Mouse (Mus musculus) hindbrain, embryonic 11.5 days (tissue): ENCODE measurements around the gene Cog4. TPM values are rescaled to one million over a fixed set of nuclear protein-coding genes. Genes with fewer than 3 reads are reported as not detected.

Source experiments
- ATAC-seq: fragments of 200-750 bp; cut with Nextera tagmentation; 2 replicates; pipeline ENCODE4 v1.8.0; 2017; ENCODE audit warnings: mild to moderate bottlenecking, moderate TSS enrichment, moderate library complexity; ENCODE audit not compliant: low FRiP score
- DNase-seq: peaks from one replicate; pipeline ENCODE4 v3.0.0-alpha.2; 2015; ENCODE audit warnings: low spot score
- H3K27ac ChIP-seq: fragments of 300-500 bp; sonication (generic); 2 replicates; pipeline ENCODE4 v1.5.1; 2014; ENCODE audit warnings: mild to moderate bottlenecking, low read depth, low read length
- H3K27me3 ChIP-seq: fragments of 300-500 bp; sonication (generic); 2 replicates; pipeline ENCODE4 v1.6.1; 2014; ENCODE audit warnings: mild to moderate bottlenecking, low read length, moderate library complexity, mixed read lengths; ENCODE audit not compliant: control insufficient read depth, insufficient read depth
- H3K36me3 ChIP-seq: fragments of 300-500 bp; sonication (generic); 2 replicates; pipeline ENCODE4 v1.6.1; 2014; ENCODE audit warnings: mild to moderate bottlenecking, low read length, moderate library complexity, mixed read lengths; ENCODE audit not compliant: control insufficient read depth, insufficient read depth
- H3K4me1 ChIP-seq: fragments of 300-500 bp; sonication (generic); replicated peaks from 2 replicates; pipeline ENCODE4 v1.6.1; 2014; ENCODE audit warnings: low read length, mixed read lengths; ENCODE audit not compliant: control insufficient read depth, insufficient read depth
- H3K4me2 ChIP-seq: fragments of 300-500 bp; sonication (generic); replicated peaks from 2 replicates; pipeline ENCODE4 v1.6.1; 2014; ENCODE audit warnings: mild to moderate bottlenecking, low read depth, low read length
- H3K4me3 ChIP-seq: fragments of 300-500 bp; sonication (generic); 2 replicates; pipeline ENCODE4 v1.5.1; 2014; ENCODE audit warnings: low read depth, low read length
- H3K9ac ChIP-seq: fragments of 300-500 bp; sonication (generic); 2 replicates; pipeline ENCODE4 v1.6.1; 2014; ENCODE audit warnings: low read depth, low read length
- H3K9me3 ChIP-seq: fragments of 300-500 bp; sonication (generic); 2 replicates; pipeline ENCODE4 v1.6.1; 2016; ENCODE audit warnings: low read length; ENCODE audit not compliant: control insufficient read depth
- WGBS: fragments of 180-500 bp; shearing (Covaris S2); extraction: QIAGEN DNeasy Blood & Tissue Kit; methylation state at CpG from one replicate; pipeline ENCODE4 v1.1.7; 2014; 5-methylcytosine and 5-hydroxymethylcytosine counted together
- polyA plus RNA-seq: library from polyadenylated mRNA; unstranded; fragments of >200 nt; fragmentation: Nextera tagmentation; extraction: Ambion mirVana; gene quantifications from 2 replicates; pipeline ENCODE4 v1.2.1, GENCODE M21; 2014

Gene Cog4
- polyA plus RNA-seq, 1 experiment from 2014 or later = 66.9 TPM

DNA sequence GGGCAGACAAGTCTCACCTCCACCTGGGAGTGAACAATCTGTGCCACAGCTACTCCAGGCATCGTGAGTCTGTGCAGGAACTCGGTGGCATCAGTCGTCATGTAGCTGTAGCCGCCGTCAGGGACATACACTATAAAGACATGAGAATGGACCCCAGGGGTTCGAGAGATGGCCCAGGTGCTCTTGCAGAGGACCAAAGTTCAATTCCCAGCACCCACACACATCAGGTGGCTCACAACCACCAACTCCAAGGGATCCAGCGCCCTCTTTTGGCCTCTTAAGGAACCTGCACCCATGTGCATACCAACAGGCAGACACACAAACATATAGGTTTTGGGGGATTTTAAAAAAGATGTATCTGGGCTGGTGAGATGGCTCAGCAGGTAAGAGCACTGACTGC is 45.6 kb downstream of the Cog4 start:
- no peak overlapping the region for H3K9ac ChIP-seq
- WGBS = 88% methylated on average over 7 of the region's 7 CpGs
- no peak overlapping the region for H3K4me2 ChIP-seq
- H3K36me3 ChIP-seq = no peaks in the 10 kb centered on the region
- no peaks in the 10 kb centered on the region for H3K4me1 ChIP-seq
- H3K27ac ChIP-seq = no peak overlapping the region
- no peak overlapping the region for H3K4me3 ChIP-seq
- DNase-seq (no peak), ATAC-seq (no peak)
- no peaks in the 10 kb centered on the region for H3K27me3 ChIP-seq
- H3K9me3 ChIP-seq = no peaks in the 10 kb centered on the region

DNA sequence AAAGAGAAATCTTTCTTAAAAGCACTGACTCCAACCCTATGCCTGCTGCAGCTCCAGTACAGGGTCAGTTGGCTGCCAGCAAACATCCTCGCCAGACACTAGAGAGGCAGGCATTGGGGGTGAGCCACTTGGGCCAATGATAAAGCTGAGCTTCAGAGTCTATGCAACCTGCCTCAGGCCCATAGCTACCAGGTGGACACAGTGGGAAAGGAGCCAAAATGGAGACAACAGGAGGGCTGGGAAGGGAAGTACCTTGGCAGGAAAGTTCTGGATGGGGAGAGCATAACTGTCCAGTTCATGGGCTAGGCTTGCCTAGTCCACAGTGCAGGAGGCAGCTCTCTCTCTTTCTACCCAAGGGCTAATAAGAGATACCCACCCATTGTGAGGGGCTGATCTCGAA is 46.5 kb downstream of the Cog4 start:
- 92% methylated on average over 2 of the region's 2 CpGs for WGBS

DNA sequence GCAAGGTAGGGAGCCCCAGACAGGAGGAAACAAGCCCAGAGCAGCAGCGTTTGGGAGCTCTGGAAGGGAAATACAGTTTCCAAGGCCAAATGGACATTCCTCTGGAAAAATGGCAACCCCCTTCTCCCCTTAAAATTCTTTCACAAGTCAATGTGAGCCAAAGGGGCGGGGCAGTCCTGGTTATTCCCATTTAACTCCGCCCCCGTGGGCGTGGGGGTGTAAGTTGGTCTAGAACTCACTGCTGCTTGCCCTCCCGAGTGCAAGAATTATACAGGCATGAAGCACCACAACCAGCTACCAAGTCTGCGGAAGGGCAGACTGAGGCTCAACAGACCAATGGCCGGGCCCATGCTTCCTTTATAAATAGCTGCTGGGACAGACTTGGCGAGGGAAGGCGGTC is 48.5 kb downstream of the Cog4 start:
- no peak overlapping the region for H3K27ac ChIP-seq
- no peak overlapping the region for H3K4me2 ChIP-seq
- H3K27me3 ChIP-seq = no peaks in the 10 kb centered on the region
- H3K9ac ChIP-seq = no peak overlapping the region
- ATAC-seq = no peak
- 89% methylated on average over 10 of the region's 10 CpGs for WGBS
- DNase-seq = no peak
- H3K9me3 ChIP-seq = no peaks in the 10 kb centered on the region
- H3K4me3 ChIP-seq = no peak overlapping the region
- H3K36me3 ChIP-seq = no peaks in the 10 kb centered on the region
- no peaks in the 10 kb centered on the region for H3K4me1 ChIP-seq

More for the DNA sequence above, 46.5 kb downstream of the Cog4 start:
- Histone ChIP-seq H3K36me3 (no peaks in the 10 kb centered on the region), H3K27ac (no peak overlapping the region), H3K9me3 (no peaks in the 10 kb centered on the region), H3K27me3 (no peaks in the 10 kb centered on the region), H3K4me2 (no peak overlapping the region), H3K4me3 (no peak overlapping the region), H3K9ac (no peak overlapping the region), H3K4me1 (no peaks in the 10 kb centered on the region)
- ATAC-seq (no peak), DNase-seq (no peak)

DNA sequence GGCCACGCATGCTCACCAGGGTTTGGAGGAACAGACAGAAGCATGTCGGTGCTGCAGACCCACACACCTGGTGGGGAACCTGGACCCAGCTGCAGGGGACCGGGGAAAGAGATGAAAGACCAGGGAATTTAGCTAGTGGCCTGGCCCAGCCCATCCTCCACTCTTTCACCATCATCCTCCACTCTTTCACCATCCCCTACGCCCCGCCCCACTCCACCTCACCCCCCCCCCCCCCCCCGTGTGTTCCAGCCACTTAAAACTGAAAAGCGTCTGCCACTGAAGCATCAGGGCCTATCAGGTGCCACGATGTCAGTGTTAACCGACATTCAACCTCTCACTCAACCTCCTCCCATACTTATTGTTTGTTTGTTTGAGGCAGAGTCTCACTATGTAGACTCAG is 48.9 kb downstream of the Cog4 start:
- DNase-seq (no peak), ATAC-seq (no peak)
- Histone ChIP-seq H3K4me3 (no peak overlapping the region), H3K27ac (no peak overlapping the region), H3K27me3 (no peaks in the 10 kb centered on the region), H3K4me2 (no peak overlapping the region), H3K4me1 (no peaks in the 10 kb centered on the region), H3K9me3 (no peaks in the 10 kb centered on the region), H3K36me3 (no peaks in the 10 kb centered on the region), H3K9ac (no peak overlapping the region)
- WGBS = 86% methylated on average over 7 of the region's 9 CpGs

DNA sequence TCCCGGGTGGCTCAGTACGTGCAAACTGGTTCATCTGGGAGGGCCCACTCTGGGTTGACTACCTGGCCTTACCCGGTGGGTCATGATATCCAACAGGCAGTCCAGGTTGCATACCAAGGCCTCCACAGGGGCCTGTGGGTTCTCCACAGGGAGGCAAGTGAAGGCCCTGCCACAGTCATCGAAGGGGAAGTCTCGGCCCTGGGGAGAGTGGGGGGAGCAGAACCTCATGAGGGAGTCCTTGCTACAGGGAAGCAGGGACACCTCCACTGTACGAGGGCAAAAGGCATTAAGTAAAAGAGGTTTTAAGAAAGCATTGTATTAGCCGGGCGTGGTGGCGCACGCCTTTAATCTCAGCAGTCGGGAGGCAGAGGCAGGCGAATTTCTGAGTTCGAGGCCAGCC is 49.4 kb downstream of the Cog4 start:
- WGBS = 88% methylated on average over 13 of the region's 13 CpGs
- H3K4me2 ChIP-seq = no peak overlapping the region
- DNase-seq (no peak), ATAC-seq (no peak)
- H3K4me3 ChIP-seq = no peak overlapping the region
- H3K9ac ChIP-seq = no peak overlapping the region
- no peaks in the 10 kb centered on the region for H3K36me3 ChIP-seq
- no peaks in the 10 kb centered on the region for H3K27me3 ChIP-seq
- no peak overlapping the region for H3K27ac ChIP-seq
- H3K4me1 ChIP-seq = no peaks in the 10 kb centered on the region
- H3K9me3 ChIP-seq = no peaks in the 10 kb centered on the region

DNA sequence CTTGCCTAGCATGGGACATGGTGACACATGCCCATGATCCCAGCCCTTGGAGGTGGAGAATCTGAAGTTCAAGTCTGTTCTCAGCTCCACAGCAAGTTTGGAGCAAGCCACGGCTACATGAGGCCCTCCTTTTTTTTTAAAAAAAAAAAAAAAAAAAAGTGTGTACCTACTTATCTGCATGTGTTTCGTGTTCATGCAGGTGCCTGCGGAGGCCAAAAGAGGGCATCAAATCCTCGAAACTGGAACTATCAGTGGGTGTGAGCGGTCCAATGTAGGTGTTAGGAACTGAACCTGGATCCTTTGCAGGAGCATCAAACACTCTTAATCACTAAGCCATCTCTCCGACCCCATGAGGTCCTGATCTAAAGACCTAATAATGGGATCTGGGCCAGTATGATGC is 51.1 kb downstream of the Cog4 start:
- Histone ChIP-seq H3K27me3 (no peaks in the 10 kb centered on the region), H3K9me3 (no peaks in the 10 kb centered on the region), H3K27ac (no peak overlapping the region), H3K4me3 (no peak overlapping the region), H3K9ac (no peak overlapping the region), H3K4me1 (no peaks in the 10 kb centered on the region), H3K4me2 (no peak overlapping the region), H3K36me3 (no peaks in the 10 kb centered on the region)
- 93% methylated on average over 6 of the region's 6 CpGs for WGBS
- DNase-seq = no peak
- ATAC-seq = no peak

DNA sequence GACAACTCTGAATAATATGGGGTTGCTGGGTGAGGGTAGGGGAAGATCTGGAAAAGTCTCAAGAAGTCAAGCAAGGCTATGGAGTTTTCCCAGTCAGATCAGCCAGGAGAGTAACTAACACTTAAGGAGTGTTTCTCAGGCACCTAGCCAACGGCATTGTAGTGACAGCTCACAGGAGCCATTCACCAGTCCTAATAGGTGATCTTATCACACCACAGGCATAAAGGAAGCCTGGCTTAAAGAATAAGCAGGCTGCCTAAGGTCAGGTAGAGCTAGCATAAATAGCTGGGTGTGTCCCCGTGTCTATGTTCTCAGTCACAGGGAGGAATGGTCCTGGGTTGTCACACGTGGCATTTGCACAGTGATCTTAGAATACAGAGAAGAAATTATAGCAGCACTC is 54.7 kb downstream of the Cog4 start:
- 79% methylated on average over 3 of the region's 3 CpGs for WGBS
- Histone ChIP-seq H3K36me3 (no peaks in the 10 kb centered on the region), H3K27ac (no peak overlapping the region), H3K4me2 (no peak overlapping the region), H3K27me3 (no peaks in the 10 kb centered on the region), H3K4me1 (no peaks in the 10 kb centered on the region), H3K9ac (no peak overlapping the region), H3K9me3 (no peaks in the 10 kb centered on the region), H3K4me3 (no peak overlapping the region)
- ATAC-seq = no peak
- DNase-seq = no peak

DNA sequence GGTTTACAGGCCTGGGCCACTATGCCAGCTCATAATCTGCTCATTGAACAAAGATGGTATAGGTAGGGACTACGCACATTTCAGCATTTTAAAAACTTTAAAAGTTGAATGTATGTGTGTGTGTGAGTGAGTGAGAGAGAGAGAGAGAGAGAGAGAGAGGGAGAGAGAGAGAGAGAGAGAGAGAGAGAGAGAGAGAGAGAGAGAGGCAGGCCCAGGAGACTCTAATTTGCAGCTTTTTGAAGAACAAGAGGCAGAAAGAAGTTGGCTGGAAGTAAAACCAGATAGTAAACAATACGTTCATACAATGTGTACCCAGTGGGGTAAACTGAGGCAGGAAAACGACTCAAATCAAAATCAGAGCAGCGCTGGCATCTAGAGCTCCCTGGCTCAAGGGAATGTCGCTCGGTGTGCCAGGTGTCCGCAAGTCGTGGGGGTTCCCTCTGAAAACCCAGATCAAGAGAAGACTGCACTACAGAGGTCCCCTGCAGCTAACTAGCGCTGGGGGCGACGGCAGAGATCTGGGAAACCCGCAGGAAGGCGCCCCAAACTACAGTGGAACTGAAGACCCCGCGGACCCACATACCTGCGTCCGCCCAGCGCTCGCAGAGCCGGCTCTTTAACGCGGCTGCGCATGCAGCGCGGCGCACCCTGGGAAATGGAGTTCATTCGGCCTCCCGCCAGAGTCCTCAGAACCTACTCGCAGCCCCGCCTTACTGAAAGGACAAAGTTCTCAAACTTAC is 55.6 kb downstream of the Cog4 start, which contains the start of gene Fuk:
Fuk (minus strand) TSS at position 650 of the 740 bp plus-strand sequence.
- peak within 1 kb of the TSS; percentile 82 for H3K4me3 ChIP-seq
- 3% methylated on average over 30 of the region's 30 CpGs for WGBS
- peak within 1 kb of the TSS; percentile 80 for H3K9ac ChIP-seq
- H3K9me3 ChIP-seq = no peaks in the 10 kb centered on the region
- ATAC-seq (peak; percentile 93), DNase-seq (peak; percentile 87)
- H3K4me2 ChIP-seq = peak within 1 kb of the TSS; percentile 56
- H3K4me1 ChIP-seq = no peaks in the 10 kb centered on the region
- H3K36me3 ChIP-seq = no peaks in the 10 kb centered on the region
- H3K27ac ChIP-seq = no peak within 1 kb of the TSS
- no peaks in the 10 kb centered on the region for H3K27me3 ChIP-seq

DNA sequence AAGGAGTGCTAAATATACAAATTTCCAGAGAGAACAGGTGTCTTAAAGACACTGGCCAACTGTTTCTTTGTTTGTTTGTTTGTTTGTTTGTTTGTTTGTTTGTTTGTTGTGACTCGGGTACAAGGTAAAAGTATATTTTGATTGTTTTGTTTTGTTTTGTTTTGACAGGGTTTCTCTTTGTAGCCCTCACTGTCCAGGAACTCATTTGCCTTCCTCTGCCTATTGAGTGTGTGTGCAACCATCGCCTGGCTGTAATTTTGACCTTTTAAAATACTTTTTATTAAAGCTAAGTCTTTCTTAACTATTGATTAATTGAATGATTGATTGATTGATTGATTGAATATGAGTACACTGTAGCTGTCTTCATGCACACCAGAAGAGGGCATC is 56.2 kb downstream of the Cog4 start:
- no peaks in the 10 kb centered on the region for H3K4me1 ChIP-seq
- H3K9me3 ChIP-seq = no peaks in the 10 kb centered on the region
- WGBS = 64% methylated on average over 2 of the region's 2 CpGs
- DNase-seq = no peak
- 0 out of 2 replicates have a peak overlapping the region, but pooled peaks have one; percentile 56 for H3K4me2 ChIP-seq
- no peaks in the 10 kb centered on the region for H3K36me3 ChIP-seq
- peak overlapping the region; percentile 82 for H3K4me3 ChIP-seq
- H3K9ac ChIP-seq = no peak overlapping the region
- no peaks in the 10 kb centered on the region for H3K27me3 ChIP-seq
- no peak overlapping the region for H3K27ac ChIP-seq
- ATAC-seq = 0 out of 2 replicates have a peak, but pooled peaks have one; percentile 12
